Mouse (Mus musculus) c-Kit-positive CD71-positive TER-119-negative erythroid progenitor cells, embryonic 14.5 days (primary cell): ENCODE data around the gene Smurf1.
A peak's percentile ranks its signal among the peaks of the same experiment; 100 is the strongest.

ENCODE experiments used
- DNase-seq: peaks from one replicate; pipeline ENCODE4 v3.0.0-alpha.2; 2013; ENCODE audit warnings: low read depth

Smurf1 gene

DNA sequence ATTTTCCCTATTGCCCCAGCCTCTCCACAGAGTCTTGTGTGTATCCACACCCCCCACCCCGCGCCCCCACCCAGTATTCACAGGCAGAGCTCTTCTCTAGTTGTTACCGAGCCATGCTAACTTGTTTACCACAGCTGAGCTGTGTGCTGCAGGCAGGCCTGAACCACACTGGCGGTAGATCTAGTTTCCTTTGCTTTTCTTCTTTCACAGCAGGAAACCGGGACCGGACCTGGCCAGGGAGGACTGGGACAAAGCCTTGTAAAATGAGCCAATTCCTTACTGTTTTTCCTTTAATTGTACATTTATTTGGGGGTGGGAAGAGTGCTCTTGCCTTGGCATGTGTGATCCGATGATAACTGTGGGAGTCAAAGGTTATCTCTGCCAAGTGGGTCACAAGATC is 96.2 kb downstream of the Smurf1 start:
- no peak for DNase-seq

DNA sequence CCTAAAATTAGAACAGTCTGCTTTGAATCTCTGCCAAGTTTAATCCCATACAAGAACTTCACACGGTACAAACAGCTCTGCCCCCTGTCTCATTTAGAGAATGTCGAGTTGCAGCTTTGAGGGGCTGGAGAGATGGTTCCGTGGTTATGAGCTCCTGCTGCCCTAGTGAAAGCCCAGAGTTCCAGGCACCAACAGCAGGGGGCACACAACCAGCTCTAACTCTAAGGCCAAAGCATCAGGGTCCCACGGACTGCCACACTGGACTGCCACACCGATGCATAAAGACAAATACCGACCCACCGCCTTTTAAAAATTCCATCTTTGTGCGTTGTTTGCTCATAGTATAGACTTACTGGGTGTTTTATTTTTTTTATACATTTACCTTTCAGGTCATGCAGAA is 98.7 kb downstream of the Smurf1 start:
- DNase-seq: no peak

DNA sequence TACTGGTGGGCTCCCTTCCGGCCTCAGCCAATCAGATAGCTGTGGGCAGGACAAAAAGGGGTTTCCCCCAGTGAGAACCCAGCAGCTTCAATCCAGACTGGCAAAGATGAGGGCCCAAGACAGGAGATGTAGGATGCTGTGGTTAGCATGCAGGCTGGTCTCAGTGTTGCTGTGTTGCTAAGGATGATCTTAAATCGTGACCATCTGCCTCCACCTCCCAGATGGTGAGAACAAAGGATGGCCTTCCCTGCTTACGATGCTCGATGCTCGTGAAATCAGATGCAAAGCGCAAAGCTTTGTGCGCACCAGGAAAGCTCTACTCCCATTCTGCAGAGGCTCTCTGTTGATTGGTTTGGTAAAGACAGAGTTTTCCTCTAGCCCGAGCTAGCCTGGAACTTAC is 104.7 kb downstream of the Smurf1 start:
- no peak for DNase-seq

DNA sequence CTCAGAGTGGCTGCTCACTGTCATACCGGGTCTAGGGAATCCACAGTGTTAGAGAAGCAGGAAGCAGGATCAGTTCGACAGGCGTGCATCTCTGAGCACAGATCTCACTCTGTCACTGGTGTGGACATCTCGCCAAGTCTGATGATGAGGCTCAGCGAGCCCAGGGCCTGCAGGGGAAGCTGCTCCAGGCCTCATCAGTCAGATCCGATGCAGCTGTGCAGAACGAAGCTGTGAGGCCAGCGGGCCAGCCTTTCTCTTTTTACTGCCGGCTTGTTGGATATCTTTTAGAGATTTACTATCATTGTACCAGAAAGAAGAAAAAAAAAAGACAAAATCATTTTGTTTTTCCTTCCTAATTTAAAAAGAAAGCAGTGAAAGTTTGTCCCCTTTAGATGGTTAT is 106.4 kb downstream of the Smurf1 start:
- DNase-seq: no peak

DNA sequence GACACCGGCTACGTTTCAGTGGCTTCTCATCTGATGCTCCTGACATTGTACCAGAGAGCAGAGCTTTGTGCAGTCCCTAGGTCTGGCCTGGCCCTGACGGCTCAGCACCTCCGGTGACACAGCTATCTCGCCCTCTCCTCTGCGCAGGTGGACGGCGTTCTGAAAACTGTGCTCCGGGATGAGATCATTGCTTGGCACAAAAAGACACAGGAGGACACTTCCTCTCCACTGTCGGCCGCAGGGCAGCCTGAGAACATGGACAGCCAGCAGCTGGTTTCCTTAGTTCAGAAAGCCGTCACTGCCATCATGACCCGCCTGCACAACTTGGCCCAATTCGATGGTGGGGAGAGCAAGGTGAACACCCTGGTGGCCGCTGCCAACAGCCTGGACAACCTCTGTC is 107.1 kb downstream of the Smurf1 start:
- no peak for DNase-seq

DNA sequence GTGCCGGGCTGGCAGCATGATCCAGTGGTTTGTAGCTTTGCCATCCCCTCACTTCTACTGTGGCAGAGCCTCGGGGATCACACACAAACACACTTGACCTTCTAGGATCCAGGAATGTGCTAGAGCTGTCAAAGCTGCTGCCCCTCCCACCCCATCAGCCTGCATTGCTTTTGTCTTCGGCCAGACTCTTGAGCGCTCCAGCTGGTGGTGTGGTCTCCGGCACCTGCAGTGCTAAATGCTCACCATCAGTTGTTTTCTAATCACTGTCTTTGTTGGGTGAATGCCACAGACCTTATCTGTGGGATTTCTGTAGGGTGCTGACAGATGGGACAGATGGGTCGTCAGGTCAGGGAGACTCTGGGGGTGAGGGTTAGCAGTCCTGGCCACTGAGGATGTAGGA is 109.7 kb downstream of the Smurf1 start:
- no peak for DNase-seq

DNA sequence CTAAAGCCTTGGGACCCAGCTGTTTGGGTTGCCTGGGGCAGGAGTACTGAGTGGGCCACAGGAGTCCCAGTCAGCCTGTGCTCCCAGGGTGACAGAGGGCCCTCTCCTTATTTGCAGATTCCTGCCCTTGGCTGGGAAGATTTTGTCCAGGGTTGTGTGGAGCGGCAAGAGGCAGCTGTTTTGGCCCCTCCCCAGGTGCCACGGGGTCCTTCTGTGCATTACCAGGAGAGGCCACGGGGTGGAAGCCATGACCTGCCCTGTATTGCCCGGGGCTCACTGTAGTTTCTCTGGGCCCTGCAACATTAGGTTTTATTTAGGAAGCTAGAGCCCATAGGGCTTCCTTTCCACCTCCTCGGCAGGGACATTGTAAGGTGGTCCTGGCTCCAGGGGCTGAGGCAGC is 111.7 kb downstream of the Smurf1 start:
- no peak for DNase-seq

DNA sequence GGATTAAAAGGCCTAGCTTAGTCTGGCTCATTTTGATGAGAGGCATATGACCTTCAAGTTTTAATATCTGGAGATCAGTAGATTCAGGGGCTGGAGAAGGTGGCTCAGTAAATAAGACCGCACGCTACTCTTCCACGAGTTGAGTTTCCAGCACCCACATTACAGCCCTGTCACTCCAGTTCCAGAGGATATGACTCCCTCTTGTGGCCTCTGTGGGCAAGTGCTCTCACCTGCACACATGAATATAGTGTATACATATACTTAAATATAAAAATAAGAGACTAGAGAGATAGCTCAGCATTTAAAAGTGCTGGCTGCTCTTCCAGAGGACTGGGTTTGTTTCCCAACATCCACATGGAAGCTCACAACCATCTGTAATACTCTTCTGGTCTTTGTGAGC is 113.8 kb downstream of the Smurf1 start:
- no peak for DNase-seq

DNA sequence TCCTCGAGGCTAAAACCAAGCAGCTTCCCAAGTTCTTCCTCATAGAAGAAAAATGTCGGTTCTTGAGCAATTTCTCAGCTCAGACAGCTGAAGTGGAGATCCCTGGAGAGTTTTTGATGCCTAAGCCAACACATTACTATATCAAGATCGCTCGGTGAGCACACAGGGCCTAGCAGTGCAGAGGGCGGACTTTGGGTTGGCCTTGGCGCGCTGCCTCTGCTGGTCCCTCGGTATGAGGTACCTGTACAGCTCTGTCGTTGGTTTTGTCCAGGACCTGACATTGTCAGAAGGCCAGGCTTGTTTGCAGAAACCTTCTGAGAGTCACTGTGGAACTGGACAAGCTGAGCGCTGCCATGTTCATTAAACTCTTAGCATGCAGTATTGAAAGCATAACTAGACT is 115.7 kb downstream of the Smurf1 start:
- no peak for DNase-seq

DNA sequence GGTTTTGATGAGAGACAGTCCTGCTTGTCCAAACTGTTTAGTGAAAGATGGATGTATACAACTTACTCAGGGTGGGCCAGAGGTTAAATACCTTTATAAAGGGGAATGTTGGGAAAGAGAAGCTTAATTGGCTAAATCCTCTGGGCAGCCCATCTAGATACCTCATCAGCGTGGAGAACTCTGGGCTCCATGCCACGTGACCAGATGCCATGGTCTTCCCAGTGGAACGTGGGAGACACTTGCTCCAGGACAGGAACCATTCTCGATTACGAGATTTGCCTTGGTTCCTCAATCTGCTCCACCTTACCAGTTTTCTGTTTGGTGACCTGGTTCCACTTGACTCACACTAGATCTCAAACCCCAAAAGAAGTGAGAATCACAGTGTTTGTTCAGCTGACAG is 116.9 kb downstream of the Smurf1 start:
- no peak for DNase-seq

DNA sequence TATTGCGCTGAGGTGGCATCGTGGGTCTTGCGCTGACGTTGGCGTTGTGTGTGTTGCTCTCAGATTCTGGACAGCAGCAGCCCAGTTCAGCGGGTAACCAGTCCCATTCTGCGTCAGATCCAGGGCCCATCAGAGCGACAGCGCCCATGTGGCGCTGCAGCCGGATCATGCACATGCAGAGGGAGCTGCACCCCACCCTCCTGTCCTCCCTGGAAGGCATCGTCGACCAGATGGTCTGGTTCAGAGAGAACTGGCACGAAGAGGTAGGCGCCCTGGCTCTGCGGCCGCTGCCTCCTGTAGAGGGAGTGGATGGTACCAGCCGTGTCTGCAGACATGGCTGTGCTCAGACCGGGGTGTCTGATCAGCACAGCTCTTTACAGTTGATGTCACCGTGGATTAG is 120.3 kb downstream of the Smurf1 start:
- DNase-seq: no peak

DNA sequence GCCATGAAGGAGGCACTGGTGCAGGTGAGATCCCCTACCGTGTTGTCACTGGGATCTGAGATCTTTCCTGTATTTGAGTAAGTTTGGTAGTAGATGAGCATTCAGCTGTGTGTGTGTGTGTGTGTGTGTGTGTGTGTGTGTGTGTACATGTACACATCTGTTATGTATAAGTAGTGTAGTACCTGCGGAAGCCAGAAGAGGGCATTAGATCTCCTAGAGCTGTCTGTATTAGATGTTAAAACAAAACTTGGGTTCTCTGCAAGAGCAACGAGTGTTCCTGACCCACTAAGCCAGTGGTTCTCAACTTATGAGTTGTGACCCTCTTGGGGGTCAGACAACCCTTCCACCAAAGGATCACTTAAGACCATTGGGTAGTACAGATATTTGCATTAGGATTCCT is 129.5 kb downstream of the Smurf1 start:
- DNase-seq: peak; percentile 9

DNA sequence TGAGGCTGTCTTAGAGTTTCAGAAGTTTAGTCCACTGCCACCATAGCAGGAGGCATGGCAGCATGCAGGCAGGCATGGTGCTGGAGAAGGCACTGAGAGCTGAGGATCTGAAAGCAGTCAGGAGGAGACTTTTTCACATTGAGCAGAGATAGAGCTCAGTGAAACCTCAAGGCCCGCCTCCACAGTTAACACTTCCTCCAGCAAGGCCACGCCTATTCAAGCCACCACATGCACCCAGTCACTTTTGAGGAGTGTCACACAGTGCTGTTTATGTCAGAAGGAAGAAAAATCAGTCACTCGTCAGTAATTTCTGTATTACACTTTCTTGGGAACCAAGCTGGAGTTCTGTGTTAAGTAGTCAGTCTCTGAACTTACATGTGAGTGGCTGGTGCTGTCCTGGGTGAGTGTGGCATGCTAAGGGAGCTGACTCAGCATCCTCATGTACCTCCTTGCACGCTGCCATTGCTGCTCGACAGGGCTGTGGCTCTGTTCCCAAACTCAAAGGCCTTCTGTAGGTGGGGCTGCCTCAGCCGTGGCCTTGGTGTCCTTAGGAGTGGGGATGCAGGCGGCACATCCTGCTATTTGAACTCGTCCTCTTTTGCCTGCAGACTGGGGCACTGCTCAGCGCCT is 133.7 kb downstream of the Smurf1 start:
- no peak for DNase-seq

DNA sequence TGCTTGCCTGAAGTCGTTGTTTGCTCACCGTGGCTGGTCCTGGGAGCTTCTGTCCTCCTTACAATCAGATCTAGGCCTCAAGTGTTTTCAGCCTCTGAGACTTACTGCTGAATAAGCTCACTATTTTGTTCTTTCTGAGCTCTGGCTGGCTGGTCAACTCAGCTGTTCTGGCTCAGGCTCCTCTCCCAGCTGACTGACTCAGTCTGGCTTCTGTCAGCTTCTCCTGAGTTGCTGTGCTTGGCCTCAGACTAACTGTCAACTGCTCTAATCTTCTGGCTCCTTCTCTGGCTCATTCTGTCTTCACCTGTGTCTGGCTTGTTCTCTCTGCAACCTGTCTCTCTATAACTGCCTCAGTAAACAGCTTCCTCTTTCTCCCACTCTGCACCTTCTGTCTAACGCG is 136.0 kb downstream of the Smurf1 start:
- DNase-seq: no peak

DNA sequence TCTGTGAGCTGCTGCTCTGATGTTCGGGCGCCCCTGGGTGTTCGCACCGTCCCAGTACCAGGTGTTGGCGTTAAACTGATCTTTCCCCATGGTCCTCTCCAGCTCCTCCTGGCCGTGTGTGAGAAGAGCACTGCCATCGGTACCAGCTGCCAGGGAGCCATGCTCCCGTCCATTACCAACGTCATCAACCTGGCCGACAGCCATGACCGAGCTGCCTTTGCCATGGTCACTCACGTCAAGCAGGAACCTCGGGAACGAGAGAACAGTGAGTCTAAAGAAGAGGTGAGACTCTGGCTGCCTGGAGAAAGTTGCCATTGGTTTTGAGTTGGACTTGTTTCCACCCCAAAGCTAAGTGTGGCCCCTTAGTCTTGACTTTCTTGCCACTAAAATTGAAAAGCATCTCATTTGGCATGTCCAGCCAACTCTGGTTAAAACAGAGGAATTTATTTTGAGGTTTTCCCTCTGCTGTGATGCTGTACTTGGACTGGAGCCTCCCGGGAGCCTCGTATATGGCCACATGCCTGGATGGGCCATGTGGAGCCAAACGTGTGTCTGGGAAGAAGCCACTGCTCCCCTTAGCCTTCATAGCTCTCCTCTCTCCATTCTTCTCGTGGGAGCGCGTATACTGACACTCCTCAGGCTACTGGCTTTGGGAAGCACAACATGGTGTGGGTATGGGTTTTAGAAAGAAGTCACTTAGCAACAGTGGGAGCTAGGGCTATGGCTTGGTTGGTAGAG is 137.1 kb downstream of the Smurf1 start:
- no peak for DNase-seq
